Mouse (Mus musculus) kidney, embryonic 16.5 days (tissue): Measurements from ENCODE around the gene Gm8677. TPM values are rescaled to one million over a fixed set of nuclear protein-coding genes. Genes with fewer than 3 reads are reported as not detected.
"Not testable (repeated sequence)": the region's sequence is repeated elsewhere in the genome, so short reads cannot be mapped to it uniquely, and the experiment has no call there.

Experiments
- ATAC-seq: fragments of 200-750 bp; cut with Nextera tagmentation; 2 replicates; pipeline ENCODE4 v1.8.0; 2017; ENCODE audit warnings: moderate TSS enrichment; ENCODE audit not compliant: low FRiP score, low TSS enrichment
- H3K27ac ChIP-seq: fragments of 300-500 bp; sonication (generic); 2 replicates; pipeline ENCODE4 v1.5.1; 2014; ENCODE audit warnings: low read length
- H3K27me3 ChIP-seq: fragments of 300-500 bp; sonication (generic); 2 replicates; pipeline ENCODE4 v1.6.1; 2014; ENCODE audit warnings: low read length, control low read depth, mixed read lengths; ENCODE audit not compliant: insufficient read depth
- H3K36me3 ChIP-seq: fragments of 300-500 bp; sonication (generic); 2 replicates; pipeline ENCODE4 v1.6.1; 2014; ENCODE audit warnings: low read length, control low read depth, mixed read lengths; ENCODE audit not compliant: insufficient read depth
- H3K4me1 ChIP-seq: fragments of 300-500 bp; sonication (generic); 2 replicates; pipeline ENCODE4 v1.6.1; 2014; ENCODE audit warnings: low read length, control low read depth, mixed read lengths; ENCODE audit not compliant: insufficient read depth
- H3K4me2 ChIP-seq: fragments of 300-500 bp; sonication (generic); replicated peaks from 2 replicates; pipeline ENCODE4 v1.6.1; 2014; ENCODE audit warnings: low read depth, low read length
- H3K4me3 ChIP-seq: fragments of 300-500 bp; sonication (generic); 2 replicates; pipeline ENCODE4 v1.5.1; 2014; ENCODE audit warnings: mild to moderate bottlenecking, low read length
- H3K9ac ChIP-seq: fragments of 300-500 bp; sonication (generic); replicated peaks from 2 replicates; pipeline ENCODE4 v1.6.1; 2014; ENCODE audit warnings: low read length
- H3K9me3 ChIP-seq: fragments of 300-500 bp; sonication (generic); 2 replicates; pipeline ENCODE4 v1.6.1; 2016; ENCODE audit warnings: low read length, control low read depth
- WGBS: fragments of 180-500 bp; shearing (Covaris S2); extraction: QIAGEN DNeasy Blood & Tissue Kit; methylation state at CpG from one replicate; pipeline ENCODE4 v1.1.7; 2014; 5-methylcytosine and 5-hydroxymethylcytosine counted together
- polyA plus RNA-seq: library from polyadenylated mRNA; unstranded; fragments of >200 nt; fragmentation: Nextera tagmentation; extraction: Ambion mirVana; gene quantifications from 2 replicates; pipeline ENCODE4 v1.2.1, GENCODE M21; 2015

Gm8677 gene
- not detected in 2 replicates for polyA plus RNA-seq

DNA sequence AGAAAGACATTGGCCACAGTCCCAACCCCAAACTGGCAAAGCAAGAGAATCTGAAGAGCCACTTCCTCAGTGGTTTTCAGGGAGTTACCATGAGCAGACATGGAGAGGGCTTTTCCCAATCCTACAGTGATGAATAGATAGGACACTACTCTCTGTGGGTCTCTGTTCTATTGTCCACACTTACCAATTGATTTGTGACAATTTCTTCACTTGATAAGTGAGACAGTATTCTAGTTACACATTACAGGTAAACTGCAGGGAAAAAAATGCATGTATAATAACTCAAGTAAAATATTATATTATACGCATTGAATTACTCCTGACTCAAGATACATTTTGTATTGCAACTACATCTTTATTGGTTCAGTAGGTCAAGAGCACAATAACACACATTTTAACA, at the start of gene Gm8677:
TSS of gene Gm8677 (minus strand) at position 101 of the 400 bp plus-strand sequence.
- H3K9me3 ChIP-seq, H3K4me1 ChIP-seq, ATAC-seq, H3K9ac ChIP-seq, H3K4me2 ChIP-seq, H3K27ac ChIP-seq, H3K36me3 ChIP-seq, H3K27me3 ChIP-seq, H3K4me3 ChIP-seq: not testable (repeated sequence)
- no CpG with 5 or more reads among the region's 1 CpGs for WGBS

GRCm38 (mm10) chr7:22565243-22565642, 30.6 kb upstream of the Gm8677 start, which contains the start of gene Gm4201:
Gene Gm4201 (minus strand): TSS chr7:22565343.
- no CpG with 5 or more reads among the region's 3 CpGs for whole genome bisulfite sequencing
- not testable (repeated sequence) for H3K27ac ChIP-seq, H3K4me1 ChIP-seq, H3K9ac ChIP-seq, H3K27me3 ChIP-seq, H3K4me2 ChIP-seq, H3K4me3 ChIP-seq, H3K9me3 ChIP-seq, ATAC-seq, H3K36me3 ChIP-seq

GRCm38 (mm10) chr7:22522667-22523066, 12.0 kb downstream of the Gm8677 start, which contains the start of gene Vmn1r152:
Gene Vmn1r152 (plus strand): TSS chr7:22522967.
- not testable (repeated sequence) for H3K4me3 ChIP-seq, H3K4me1 ChIP-seq, H3K9me3 ChIP-seq, H3K4me2 ChIP-seq, H3K27ac ChIP-seq, ATAC-seq, H3K9ac ChIP-seq, H3K27me3 ChIP-seq, H3K36me3 ChIP-seq
- WGBS = no CpG with 5 or more reads among the region's 3 CpGs

- H3K36me3 ChIP-seq, H3K4me2 ChIP-seq, H3K4me1 ChIP-seq, H3K27ac ChIP-seq, H3K4me3 ChIP-seq, H3K27me3 ChIP-seq, H3K9ac ChIP-seq, H3K9me3 ChIP-seq, ATAC-seq: not testable (repeated sequence)
- 30% methylated on average over 1 of the region's 3 CpGs for WGBS
Observed at GRCm38 (mm10) chr7:22499578-22499977, 35.1 kb downstream of the Gm8677 start, which contains the start of gene Vmn1r151. Gene Vmn1r151 (minus strand): TSS chr7:22499678.

Other genes with a start within 250 kb of the Gm8677 start
- not detected in 2 replicates for gene Gm4187, start 205.2 kb downstream of the Gm8677 start, polyA plus RNA-seq
- not detected in 2 replicates for gene Gm8660, start 163.8 kb downstream of the Gm8677 start, polyA plus RNA-seq
- not detected in 2 replicates for gene Vmn1r148, start 121.3 kb downstream of the Gm8677 start, polyA plus RNA-seq
- not detected in 2 replicates for gene Vmn1r149, start 96.7 kb downstream of the Gm8677 start, polyA plus RNA-seq
- not detected in 2 replicates for gene Gm10665, start 70.8 kb downstream of the Gm8677 start, polyA plus RNA-seq
- not detected in 2 replicates for gene Vmn1r151, start 35.2 kb downstream of the Gm8677 start, polyA plus RNA-seq
- gene Vmn1r152, start 11.9 kb downstream of the Gm8677 start, polyA plus RNA-seq = not detected in 2 replicates
- not detected in 2 replicates for gene Gm4201, start 30.5 kb upstream of the Gm8677 start, polyA plus RNA-seq
- gene Gm4565, start 53.2 kb upstream of the Gm8677 start, polyA plus RNA-seq = not detected in 2 replicates
- not detected in 2 replicates for gene Vmn1r155, start 123.1 kb upstream of the Gm8677 start, polyA plus RNA-seq
- gene Gm8693, start 157.4 kb upstream of the Gm8677 start, polyA plus RNA-seq = not detected in 2 replicates
- not detected in 2 replicates for gene Gm4567, start 184.8 kb upstream of the Gm8677 start, polyA plus RNA-seq
- gene Vmn1r157, start 226.8 kb upstream of the Gm8677 start, polyA plus RNA-seq = not detected in 2 replicates